Mouse (Mus musculus) limb, embryonic 13.5 days (tissue): ENCODE data around the gene 1810037I17Rik. TPM values are rescaled to one million over a fixed set of nuclear protein-coding genes. Genes with fewer than 3 reads are reported as not detected.

Experiments
- ATAC-seq: fragments of 200-750 bp; cut with Nextera tagmentation; 2 replicates; pipeline ENCODE4 v1.8.0; 2017; ENCODE audit warnings: low read depth, moderate number of reproducible peaks, moderate TSS enrichment; ENCODE audit not compliant: low FRiP score
- H3K27ac ChIP-seq: fragments of 300-500 bp; sonication (generic); 2 replicates; pipeline ENCODE4 v1.5.1; 2015; ENCODE audit warnings: inconsistent platforms, mild to moderate bottlenecking, moderate library complexity
- H3K27me3 ChIP-seq: fragments of 300-500 bp; sonication (generic); 2 replicates; pipeline ENCODE4 v1.6.1; 2015; ENCODE audit warnings: mild to moderate bottlenecking, inconsistent platforms
- H3K36me3 ChIP-seq: fragments of 300-500 bp; sonication (generic); 2 replicates; pipeline ENCODE4 v1.6.1; 2015; ENCODE audit warnings: inconsistent platforms, mild to moderate bottlenecking, moderate library complexity
- H3K4me1 ChIP-seq: fragments of 300-500 bp; sonication (generic); 2 replicates; pipeline ENCODE4 v1.6.1; 2015; ENCODE audit warnings: inconsistent platforms
- H3K4me2 ChIP-seq: fragments of 300-500 bp; sonication (generic); replicated peaks from 2 replicates; pipeline ENCODE4 v1.6.1; 2015; ENCODE audit warnings: inconsistent platforms, mild to moderate bottlenecking, moderate library complexity
- H3K4me3 ChIP-seq: fragments of 300-500 bp; sonication (generic); 2 replicates; pipeline ENCODE4 v1.5.1; 2015; ENCODE audit warnings: moderate library complexity, mild to moderate bottlenecking, inconsistent platforms
- H3K9ac ChIP-seq: fragments of 300-500 bp; sonication (generic); 2 replicates; pipeline ENCODE4 v1.6.1; 2015; ENCODE audit warnings: mild to moderate bottlenecking, inconsistent platforms
- H3K9me3 ChIP-seq: fragments of 300-500 bp; sonication (generic); 2 replicates; pipeline ENCODE4 v1.6.1; 2016; ENCODE audit warnings: inconsistent platforms
- WGBS: fragments of 180-500 bp; shearing (Covaris S2); methylation state at CpG from one replicate; pipeline ENCODE4 v1.1.7; 2015; 5-methylcytosine and 5-hydroxymethylcytosine counted together
- polyA plus RNA-seq: library from polyadenylated mRNA; unstranded; fragments of >200 nt; fragmentation: Nextera tagmentation; extraction: Ambion mirVana; gene quantifications from 2 replicates; pipeline ENCODE4 v1.2.1, GENCODE M21; 2015

The 1810037I17Rik gene
- polyA plus RNA-seq = 79.8 and 85.7 TPM in 2 replicates

DNA sequence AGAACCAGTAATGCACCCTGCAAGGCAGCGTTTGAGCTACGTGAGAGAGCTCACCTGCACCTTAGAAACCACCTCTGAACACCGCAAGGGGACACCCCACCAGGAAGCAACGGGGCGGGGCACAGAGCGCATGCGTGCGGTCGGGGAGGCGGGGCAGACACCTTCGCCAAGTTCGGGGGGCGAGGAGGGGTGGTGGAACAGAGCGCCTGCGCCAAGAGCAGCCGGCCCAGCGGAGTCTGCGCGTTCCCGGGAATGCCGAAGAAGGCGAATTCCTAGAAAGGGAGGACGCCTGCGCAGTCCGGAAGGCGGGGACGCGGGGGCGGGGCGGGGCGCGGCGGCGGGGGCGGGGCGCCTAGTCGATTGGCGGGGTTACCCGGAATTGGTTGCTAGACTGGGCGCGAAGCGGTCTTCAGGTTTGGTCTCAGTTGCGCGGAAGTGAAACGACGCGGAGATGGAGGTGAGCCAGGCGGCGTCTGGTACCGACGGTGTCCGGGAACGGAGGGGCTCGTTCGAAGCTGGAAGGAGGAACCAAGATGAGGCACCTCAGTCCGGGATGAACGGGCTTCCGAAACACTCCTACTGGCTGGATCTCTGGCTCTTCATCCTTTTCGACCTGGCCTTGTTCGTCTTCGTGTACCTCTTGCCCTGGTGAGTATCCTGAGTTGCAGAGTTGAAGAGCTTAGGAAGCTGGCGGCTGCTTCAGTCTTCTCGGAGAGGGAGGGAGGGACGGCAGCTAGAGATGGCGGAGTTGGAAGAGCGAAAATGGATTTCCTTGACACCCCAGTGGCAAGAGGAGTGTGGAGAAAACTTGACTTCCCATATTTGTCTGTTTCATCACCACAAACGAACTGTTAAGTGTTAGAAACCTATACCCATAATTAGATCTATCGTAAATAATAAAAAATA is at the start of gene 1810037I17Rik:
Gene 1810037I17Rik, plus strand, starts transcription at position 195 of the 906 bp plus-strand sequence.
- peaks cover 15% of the 10 kb centered on the region; the same call in 1 of the 2 replicates for H3K36me3 ChIP-seq
- H3K4me2 ChIP-seq = peak within 1 kb of the TSS; percentile 72
- no peaks in the 10 kb centered on the region for H3K9me3 ChIP-seq
- peak; percentile 99 for ATAC-seq
- H3K27me3 ChIP-seq = no peaks in the 10 kb centered on the region
- H3K9ac ChIP-seq = peak within 1 kb of the TSS; percentile 74
- peaks cover 12% of the 10 kb centered on the region for H3K4me1 ChIP-seq
- H3K4me3 ChIP-seq = peak within 1 kb of the TSS; percentile 60
- peak within 1 kb of the TSS; percentile 77 for H3K27ac ChIP-seq
- WGBS = under 1% methylated on average over 68 of the region's 68 CpGs

DNA sequence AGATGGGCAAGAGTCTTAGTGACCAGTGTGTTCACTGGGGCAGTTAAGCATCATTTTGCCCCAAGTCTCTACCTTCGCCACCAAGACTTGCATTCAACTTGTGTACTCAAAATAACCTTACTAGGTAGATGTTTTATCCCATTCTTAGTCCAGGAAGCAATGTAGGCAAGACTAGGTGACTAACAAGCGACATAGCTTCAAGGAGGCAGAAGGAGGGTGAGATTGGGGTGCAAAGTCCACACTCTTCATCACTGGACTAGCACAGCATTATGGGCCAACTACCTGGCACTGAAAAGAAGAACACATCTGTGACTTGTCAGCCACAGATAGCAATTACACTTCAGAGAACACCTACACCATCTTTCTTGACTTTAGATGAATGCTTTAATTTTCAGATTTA is 47.1 kb upstream of the 1810037I17Rik start:
- no peaks in the 10 kb centered on the region for H3K27me3 ChIP-seq
- H3K36me3 ChIP-seq = no peaks in the 10 kb centered on the region
- no peaks in the 10 kb centered on the region for H3K4me1 ChIP-seq
- no peak overlapping the region for H3K4me3 ChIP-seq
- H3K9me3 ChIP-seq = no peaks in the 10 kb centered on the region
- H3K9ac ChIP-seq = no peak overlapping the region
- no peak overlapping the region for H3K4me2 ChIP-seq
- no peak overlapping the region for H3K27ac ChIP-seq
- ATAC-seq = no peak
- 85% methylated on average over 2 of the region's 2 CpGs for WGBS

DNA sequence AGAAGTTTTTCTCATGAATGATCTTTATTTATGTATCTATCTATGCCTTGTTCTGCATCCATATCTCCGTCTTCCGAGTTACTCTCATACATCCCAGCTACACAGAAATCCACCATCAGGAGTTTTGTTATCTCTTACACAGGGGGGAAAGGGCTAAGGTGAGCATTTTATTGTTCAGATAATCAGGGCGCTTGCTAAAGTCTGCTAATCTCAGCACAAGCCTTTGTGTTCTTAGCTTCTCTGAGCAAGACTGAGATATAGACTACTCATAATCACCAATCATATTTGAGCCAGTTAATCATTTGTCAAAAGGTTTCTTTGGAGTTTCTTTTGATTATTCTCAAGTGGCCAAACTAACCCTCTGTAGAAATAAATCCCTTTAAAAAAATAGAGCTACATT is 46.5 kb upstream of the 1810037I17Rik start:
- Histone ChIP-seq H3K4me2 (no peak overlapping the region), H3K27me3 (no peaks in the 10 kb centered on the region), H3K9me3 (no peaks in the 10 kb centered on the region), H3K36me3 (no peaks in the 10 kb centered on the region), H3K27ac (no peak overlapping the region), H3K9ac (no peak overlapping the region), H3K4me1 (no peaks in the 10 kb centered on the region), H3K4me3 (no peak overlapping the region)
- ATAC-seq = no peak
- 88% methylated on average over 3 of the region's 3 CpGs for WGBS

DNA sequence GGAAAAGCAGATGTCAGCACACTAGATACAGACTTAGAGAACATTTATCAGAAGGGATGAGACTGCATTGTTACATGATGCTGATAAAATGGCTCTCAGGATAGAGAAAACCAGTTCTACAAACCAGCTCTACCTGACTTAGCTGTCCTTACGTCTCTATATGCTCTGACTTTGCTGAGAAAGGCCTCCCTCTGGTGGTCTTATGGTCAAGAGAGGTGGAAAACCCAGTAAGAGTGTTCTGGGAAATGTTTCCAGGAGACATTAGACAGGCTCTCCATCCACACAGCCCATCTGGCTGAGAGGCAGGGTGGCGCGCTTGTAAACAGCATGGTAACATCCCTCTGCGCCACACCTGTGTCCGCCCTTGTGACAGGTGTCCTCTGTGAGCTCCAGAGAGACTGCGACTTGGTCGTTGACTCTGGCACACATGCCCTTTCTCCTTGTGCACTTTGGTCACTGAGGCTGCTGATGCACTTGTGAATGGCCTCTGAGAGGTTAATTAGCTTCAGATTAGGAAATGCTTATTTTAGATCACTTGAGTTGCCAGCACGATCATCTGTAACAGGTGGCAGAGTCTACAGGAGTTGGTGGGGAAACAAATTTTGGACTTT is 45.2 kb upstream of the 1810037I17Rik start:
- 83% methylated on average over 8 of the region's 8 CpGs for WGBS
- Histone ChIP-seq H3K9ac (no peak overlapping the region), H3K27ac (no peak overlapping the region), H3K4me3 (no peak overlapping the region), H3K9me3 (no peaks in the 10 kb centered on the region), H3K4me2 (no peak overlapping the region), H3K4me1 (no peaks in the 10 kb centered on the region), H3K27me3 (no peaks in the 10 kb centered on the region), H3K36me3 (no peaks in the 10 kb centered on the region)
- no peak for ATAC-seq

DNA sequence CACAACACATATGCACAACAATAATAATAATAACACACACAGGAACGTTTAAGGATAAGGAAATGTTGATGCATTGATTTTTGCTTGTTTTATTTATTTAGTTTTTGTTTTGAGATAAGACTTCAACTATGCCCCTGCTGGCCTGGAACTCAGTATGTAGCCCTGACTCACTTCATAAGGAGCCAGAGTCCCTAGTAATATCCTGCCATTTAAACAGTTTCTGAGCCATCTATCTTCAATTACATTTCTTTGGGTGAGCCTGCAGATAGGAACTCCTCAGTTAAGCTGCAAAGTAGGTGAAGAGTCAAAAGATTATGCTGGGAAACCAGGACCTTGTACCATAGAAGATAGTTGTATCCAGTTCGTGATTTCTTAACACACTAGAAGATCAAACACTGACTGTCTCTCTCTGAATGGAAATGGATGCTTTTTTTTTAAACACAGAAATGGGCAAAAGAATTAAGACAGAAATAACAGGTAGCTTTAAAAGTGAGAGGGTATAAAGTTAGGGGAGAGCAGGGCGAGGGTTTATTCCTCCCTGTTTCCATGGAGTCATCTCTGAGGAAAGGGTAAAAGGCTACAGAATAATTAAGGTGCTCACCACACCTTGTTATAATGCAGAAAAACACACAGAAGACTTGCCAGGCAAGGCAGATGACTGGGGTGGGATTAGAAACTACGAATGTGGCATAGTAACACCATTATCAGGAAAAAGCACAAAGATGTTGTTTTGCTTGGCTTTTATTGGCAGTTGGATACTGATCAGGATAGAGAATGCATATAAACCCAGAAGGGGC is 36.3 kb upstream of the 1810037I17Rik start:
- no peak overlapping the region for H3K9ac ChIP-seq
- no peaks in the 10 kb centered on the region for H3K36me3 ChIP-seq
- H3K4me2 ChIP-seq = no peak overlapping the region
- WGBS = 67% methylated on average over 4 of the region's 4 CpGs
- ATAC-seq = no peak
- no peak overlapping the region for H3K4me3 ChIP-seq
- H3K27me3 ChIP-seq = no peaks in the 10 kb centered on the region
- H3K27ac ChIP-seq = no peak overlapping the region
- no peaks in the 10 kb centered on the region for H3K9me3 ChIP-seq
- H3K4me1 ChIP-seq = no peaks in the 10 kb centered on the region

DNA sequence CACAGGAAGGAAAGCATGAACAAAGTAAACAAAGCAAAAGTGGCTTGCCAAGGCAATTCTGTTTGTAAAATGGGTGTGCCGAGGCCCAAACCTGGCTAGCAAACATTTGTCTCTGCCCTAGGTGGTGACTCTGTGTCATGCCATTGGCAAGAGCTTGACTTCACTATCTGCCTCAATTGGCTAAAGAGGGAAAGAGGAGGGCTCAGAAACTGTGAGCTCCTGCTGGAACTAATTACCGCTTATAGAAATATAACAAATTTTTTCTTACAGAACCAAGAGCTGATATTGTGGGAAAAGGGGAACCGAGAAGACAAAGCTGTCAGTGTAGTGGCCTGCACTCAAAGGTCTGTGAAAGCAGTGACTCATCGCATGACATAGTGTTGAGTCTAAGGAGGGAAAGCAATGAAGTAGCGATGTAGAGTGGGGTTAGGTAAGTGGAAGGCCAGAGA is 35.6 kb upstream of the 1810037I17Rik start:
- 86% methylated on average over 5 of the region's 5 CpGs for WGBS
- Histone ChIP-seq H3K9ac (no peak overlapping the region), H3K27ac (no peak overlapping the region), H3K4me3 (no peak overlapping the region), H3K4me2 (no peak overlapping the region), H3K4me1 (no peaks in the 10 kb centered on the region), H3K27me3 (no peaks in the 10 kb centered on the region), H3K9me3 (no peaks in the 10 kb centered on the region), H3K36me3 (no peaks in the 10 kb centered on the region)
- ATAC-seq = no peak

DNA sequence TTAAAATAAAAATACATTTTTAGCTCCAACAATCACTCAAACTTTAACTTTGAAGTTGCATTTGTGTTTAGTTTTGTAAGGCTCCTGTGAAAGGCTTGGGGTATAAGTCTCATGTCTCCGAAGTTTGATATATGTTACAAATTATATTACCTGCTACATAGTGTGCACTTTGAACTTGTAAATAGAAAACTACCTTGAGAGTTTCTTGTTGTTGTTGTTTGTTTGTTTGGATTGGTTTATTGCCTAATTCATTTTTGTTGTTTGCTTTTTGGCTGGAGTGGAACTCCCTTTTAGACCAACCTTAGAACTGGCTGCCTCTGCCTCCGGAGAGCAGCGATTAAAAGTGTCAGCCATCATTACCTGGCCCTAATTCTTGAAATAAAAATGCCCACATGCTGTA is 29.2 kb upstream of the 1810037I17Rik start, which contains the start of gene Fabp2:
Gene Fabp2, plus strand, starts transcription at position 301 of the 400 bp plus-strand sequence.
- Histone ChIP-seq H3K9me3 (no peaks in the 10 kb centered on the region), H3K4me1 (no peaks in the 10 kb centered on the region), H3K27me3 (no peaks in the 10 kb centered on the region), H3K4me3 (no peak within 1 kb of the TSS), H3K36me3 (no peaks in the 10 kb centered on the region), H3K9ac (no peak within 1 kb of the TSS), H3K27ac (no peak within 1 kb of the TSS), H3K4me2 (no peak within 1 kb of the TSS)
- WGBS = 93% methylated on average over 3 of the region's 3 CpGs
- no peak for ATAC-seq

DNA sequence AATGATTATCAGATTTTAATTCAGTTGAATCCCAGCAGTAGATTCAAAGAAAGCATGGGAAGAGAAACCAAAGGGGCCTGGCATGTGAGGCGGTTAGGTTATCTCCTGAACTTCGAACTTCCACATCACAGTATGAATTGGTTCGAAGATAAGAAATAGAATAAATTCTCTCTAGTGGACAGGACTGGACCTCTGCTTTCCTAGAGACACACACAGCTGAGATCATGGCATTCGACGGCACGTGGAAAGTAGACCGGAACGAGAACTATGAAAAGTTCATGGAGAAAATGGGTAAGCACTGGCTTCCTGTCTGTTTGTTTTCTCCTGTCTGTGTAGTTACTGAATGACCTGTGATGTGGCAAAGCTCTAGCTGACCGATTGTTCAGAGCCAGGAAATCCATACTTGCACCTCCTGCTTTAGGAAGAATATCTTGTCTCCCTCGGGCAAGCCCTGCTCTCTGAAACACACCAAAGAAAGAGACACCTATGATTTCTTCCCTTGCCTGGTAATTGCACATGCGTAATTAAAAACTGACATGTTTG is 28.7 kb upstream of the 1810037I17Rik start:
- Histone ChIP-seq H3K9ac (no peak overlapping the region), H3K9me3 (no peaks in the 10 kb centered on the region), H3K4me1 (no peaks in the 10 kb centered on the region), H3K4me2 (no peak overlapping the region), H3K4me3 (no peak overlapping the region), H3K27ac (no peak overlapping the region), H3K27me3 (no peaks in the 10 kb centered on the region), H3K36me3 (no peaks in the 10 kb centered on the region)
- ATAC-seq = no peak
- WGBS = 84% methylated on average over 11 of the region's 11 CpGs

DNA sequence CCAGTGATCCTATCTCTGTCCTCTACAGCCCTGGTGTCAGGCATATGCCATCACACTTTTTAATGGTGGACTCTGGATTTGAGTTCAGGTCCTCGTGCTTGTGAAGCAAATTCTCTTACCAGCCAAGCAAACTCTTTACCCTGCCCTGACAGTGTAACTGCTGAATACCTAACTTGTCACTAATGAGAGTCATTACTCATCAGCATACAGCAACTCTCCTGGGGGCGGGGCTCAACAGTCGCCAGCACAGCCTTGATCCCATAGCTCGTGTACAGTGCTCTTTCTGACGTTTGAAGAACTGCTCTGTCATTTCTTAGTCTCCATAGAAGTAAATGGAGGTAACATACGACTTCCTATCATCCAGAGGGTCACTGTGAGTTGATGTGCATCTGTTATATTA is 25.7 kb upstream of the 1810037I17Rik start:
- no peaks in the 10 kb centered on the region for H3K36me3 ChIP-seq
- no peaks in the 10 kb centered on the region for H3K9me3 ChIP-seq
- no peak overlapping the region for H3K27ac ChIP-seq
- no peak for ATAC-seq
- H3K4me2 ChIP-seq = no peak overlapping the region
- H3K27me3 ChIP-seq = no peaks in the 10 kb centered on the region
- H3K4me1 ChIP-seq = no peaks in the 10 kb centered on the region
- no peak overlapping the region for H3K9ac ChIP-seq
- no peak overlapping the region for H3K4me3 ChIP-seq
- 58% methylated on average over 6 of the region's 6 CpGs for WGBS

DNA sequence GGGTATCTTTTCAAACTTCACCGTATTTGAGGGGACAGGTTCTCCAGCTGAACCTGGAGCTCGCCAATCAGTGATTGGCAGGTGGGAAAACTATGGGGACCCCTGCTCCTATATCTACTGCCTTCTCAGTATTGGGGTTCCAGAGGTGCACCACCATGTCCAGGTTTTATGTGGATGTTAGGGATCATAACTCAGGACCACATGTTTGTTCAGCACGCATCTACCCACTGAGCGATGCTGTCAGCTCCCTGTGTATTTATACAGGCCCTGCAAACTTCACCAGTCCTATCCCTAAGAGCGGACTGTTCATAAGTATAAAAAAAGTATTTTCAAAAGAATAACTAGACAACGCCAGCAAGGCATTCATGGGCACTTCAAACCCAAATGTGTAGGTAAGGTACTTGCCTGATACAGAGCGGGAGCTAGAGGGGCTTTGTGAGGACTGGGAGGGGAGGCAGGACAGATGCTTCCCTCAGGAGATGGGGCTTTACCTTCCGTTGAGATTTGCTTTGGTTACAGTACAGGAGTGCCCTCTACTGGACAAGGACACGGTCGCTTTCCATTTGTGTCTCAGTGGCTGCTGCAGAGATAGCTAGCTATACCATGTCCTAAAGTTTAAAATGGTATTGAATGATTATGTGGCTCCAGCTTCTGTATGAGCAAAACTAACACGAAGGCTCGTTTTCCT is 20.1 kb upstream of the 1810037I17Rik start:
- no peak overlapping the region for H3K9ac ChIP-seq
- 43% methylated on average over 12 of the region's 12 CpGs for WGBS
- H3K27ac ChIP-seq = no peak overlapping the region
- no peaks in the 10 kb centered on the region for H3K4me1 ChIP-seq
- no peaks in the 10 kb centered on the region for H3K9me3 ChIP-seq
- no peak overlapping the region for H3K4me3 ChIP-seq
- no peaks in the 10 kb centered on the region for H3K36me3 ChIP-seq
- ATAC-seq = peak; percentile 48; the same call in 1 of the 2 replicates
- no peaks in the 10 kb centered on the region for H3K27me3 ChIP-seq
- no peak overlapping the region for H3K4me2 ChIP-seq

DNA sequence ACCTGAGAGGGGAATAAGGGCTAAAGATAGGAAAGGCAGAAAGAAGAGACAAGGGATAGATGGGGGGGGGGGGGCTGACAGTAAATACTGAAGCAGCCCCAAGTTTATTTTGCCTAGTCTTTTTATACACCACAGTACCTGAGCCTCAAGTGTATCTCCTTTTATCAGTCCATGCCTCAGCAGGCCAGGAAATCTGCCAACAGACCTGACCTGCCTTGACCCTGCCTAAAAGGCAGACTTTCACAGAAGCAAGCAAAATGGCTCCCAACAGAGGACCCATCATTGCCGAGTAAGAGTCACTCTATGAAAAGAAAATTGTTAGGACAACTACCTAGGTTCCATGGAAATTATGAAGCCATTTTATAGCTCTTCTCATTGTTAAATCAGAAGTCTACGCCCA is 16.2 kb upstream of the 1810037I17Rik start:
- no peak overlapping the region for H3K4me3 ChIP-seq
- H3K9ac ChIP-seq = no peak overlapping the region
- ATAC-seq = no peak
- no peaks in the 10 kb centered on the region for H3K27me3 ChIP-seq
- H3K27ac ChIP-seq = no peak overlapping the region
- no peaks in the 10 kb centered on the region for H3K4me1 ChIP-seq
- H3K9me3 ChIP-seq = no peaks in the 10 kb centered on the region
- H3K4me2 ChIP-seq = no peak overlapping the region
- WGBS = 88% methylated on average over 2 of the region's 2 CpGs
- no peaks in the 10 kb centered on the region for H3K36me3 ChIP-seq
